ENCODE assay signal across 28 mouse cellular contexts in the genomic region with DNA sequence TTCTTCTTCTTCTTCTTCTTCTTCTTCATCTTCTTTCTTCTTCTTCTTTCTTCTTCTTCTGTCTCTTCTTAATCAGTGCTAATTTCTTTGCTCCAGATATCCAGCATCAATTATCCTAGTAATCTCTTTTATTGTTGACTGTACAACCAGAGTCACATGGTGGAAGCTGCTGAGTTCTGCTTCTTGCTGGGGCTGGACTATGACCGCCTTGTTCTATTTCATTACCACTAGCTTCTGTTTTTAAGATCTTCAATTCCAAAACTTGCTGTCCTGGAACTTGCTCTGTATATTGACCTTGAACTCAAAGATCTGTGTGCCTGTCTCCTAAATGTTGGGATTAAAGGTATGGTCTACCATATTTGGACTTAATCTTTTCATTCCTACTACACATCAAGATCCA.
"Had no signal": no experiment of that assay in that cellular context is flagged by ENCODE, and none has a peak within 500 bp of the region (broad histone marks: within the 10 kb centered on the region; RNA-seq: fewer than 3 reads in every experiment).

No protein-coding gene starts in this region.

- H3K4me3 ChIP-seq: limb, embryonic 10.5 days; limb, embryonic 12.5 days; limb, embryonic 13.5 days; limb, embryonic 15.5 days; liver, embryonic 12.5 days; liver, embryonic 13.5 days; liver, embryonic 15.5 days; lung, embryonic 15.5 days; megakaryocyte, embryonic 14.5 days; midbrain, embryonic 10.5 days; midbrain, embryonic 12.5 days; midbrain, embryonic 13.5 days; midbrain, embryonic 15.5 days; myocyte; neural tube, embryonic 12.5 days had no signal

- H3K36me3 ChIP-seq: limb, embryonic 10.5 days; limb, embryonic 12.5 days; limb, embryonic 13.5 days; limb, embryonic 15.5 days; liver, embryonic 12.5 days; liver, embryonic 13.5 days; liver, embryonic 15.5 days; lung, embryonic 15.5 days; midbrain, embryonic 10.5 days; midbrain, embryonic 12.5 days; midbrain, embryonic 13.5 days; midbrain, embryonic 15.5 days; neural tube, embryonic 12.5 days had no signal

- DNase-seq: left cerebral cortex, postnatal 4 days; liver; liver, embryonic 13.5 days; liver, postnatal 0 days; lung, adult 18-20 months; lung, adult 2 months; lung, embryonic 14.5 days; lung, postnatal 10 days; lung, postnatal 14 days; lung, postnatal 36 days; lung, postnatal 4 days; midbrain, embryonic 14.5 days had no signal

- H3K27me3 ChIP-seq: limb, embryonic 12.5 days; limb, embryonic 13.5 days; limb, embryonic 15.5 days; liver, embryonic 12.5 days; liver, embryonic 13.5 days; liver, embryonic 15.5 days; lung, embryonic 15.5 days; megakaryocyte, embryonic 14.5 days; midbrain, embryonic 12.5 days; midbrain, embryonic 13.5 days; midbrain, embryonic 15.5 days; neural tube, embryonic 12.5 days had no signal

- H3K4me1 ChIP-seq: limb, embryonic 10.5 days; limb, embryonic 12.5 days; limb, embryonic 13.5 days; limb, embryonic 15.5 days; liver, embryonic 12.5 days; liver, embryonic 13.5 days; liver, embryonic 15.5 days; lung, embryonic 15.5 days; megakaryocyte, embryonic 14.5 days; midbrain, embryonic 10.5 days; midbrain, embryonic 12.5 days; midbrain, embryonic 13.5 days; midbrain, embryonic 15.5 days; neural tube, embryonic 12.5 days had no signal

- H3K27ac ChIP-seq: limb, embryonic 10.5 days; limb, embryonic 12.5 days; limb, embryonic 13.5 days; limb, embryonic 15.5 days; liver, embryonic 12.5 days; liver, embryonic 13.5 days; liver, embryonic 14.5 days; liver, embryonic 15.5 days; lung, embryonic 15.5 days; macrophage; midbrain, embryonic 10.5 days; midbrain, embryonic 12.5 days; midbrain, embryonic 13.5 days; midbrain, embryonic 15.5 days; neural tube, embryonic 12.5 days had no signal
